Mouse (Mus musculus): ENCODE measurements around the gene Gm21985.
A peak's percentile ranks its signal among the peaks of the same experiment; 100 is the strongest.
"Not testable (repeated sequence)": the region's sequence is repeated elsewhere in the genome, so short reads cannot be mapped to it uniquely, and the experiment has no call there.

The Gm21985 gene

DNA sequence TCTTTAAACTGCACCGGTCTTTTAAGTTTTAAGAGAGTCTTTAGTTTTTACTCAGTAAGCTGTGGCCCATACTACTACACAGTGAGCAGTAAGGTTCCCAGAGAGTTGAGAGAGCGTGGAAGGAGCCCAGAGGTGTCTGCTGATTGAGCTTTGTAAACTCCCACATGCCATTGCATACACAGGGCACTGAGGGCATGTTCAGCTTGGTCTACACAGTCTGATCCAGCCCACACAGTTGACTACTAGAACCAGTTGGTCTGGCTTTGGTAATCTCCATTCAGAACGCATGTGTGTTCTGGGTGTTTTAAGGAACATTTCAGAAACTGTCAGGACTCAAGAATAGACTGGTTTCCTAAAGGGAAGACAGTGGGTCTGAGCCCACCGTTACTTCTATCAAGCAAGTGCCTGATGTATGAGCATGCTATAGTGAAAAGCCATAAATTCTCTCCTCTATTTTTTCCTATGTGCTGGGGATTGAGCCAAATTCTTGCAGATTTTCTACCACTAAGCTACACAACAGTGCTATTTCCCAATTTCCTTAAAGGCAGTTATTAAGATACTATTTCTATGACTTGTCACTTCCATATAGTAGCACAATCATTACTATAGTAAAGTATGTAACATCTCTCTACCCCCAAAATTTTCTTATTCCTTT, 125.4 kb downstream of the Gm21985 start:
- DNase-seq (ENCODE audit: low read depth, low spot score) = no peak

DNA sequence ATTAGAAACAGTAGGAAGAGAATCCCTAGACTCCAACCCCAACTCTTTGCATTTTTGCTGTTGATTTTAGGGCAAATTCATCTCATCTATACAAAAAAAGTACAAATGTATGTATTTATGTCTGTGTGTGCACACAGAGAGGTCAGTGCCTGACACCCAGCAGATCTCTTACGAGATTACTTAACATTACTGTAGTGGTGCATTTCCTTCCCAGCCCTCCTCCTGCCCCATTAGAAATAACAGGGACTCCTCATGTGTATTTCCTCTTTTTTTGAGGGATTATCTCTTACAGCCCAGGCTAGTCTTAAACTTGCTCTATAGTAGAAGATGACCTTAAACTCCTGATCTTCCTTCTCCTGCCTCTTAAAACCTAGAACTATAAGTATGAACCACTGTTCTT, 126.6 kb downstream of the Gm21985 start:
- DNase-seq (ENCODE audit: low read depth, low spot score) = no peak

DNA sequence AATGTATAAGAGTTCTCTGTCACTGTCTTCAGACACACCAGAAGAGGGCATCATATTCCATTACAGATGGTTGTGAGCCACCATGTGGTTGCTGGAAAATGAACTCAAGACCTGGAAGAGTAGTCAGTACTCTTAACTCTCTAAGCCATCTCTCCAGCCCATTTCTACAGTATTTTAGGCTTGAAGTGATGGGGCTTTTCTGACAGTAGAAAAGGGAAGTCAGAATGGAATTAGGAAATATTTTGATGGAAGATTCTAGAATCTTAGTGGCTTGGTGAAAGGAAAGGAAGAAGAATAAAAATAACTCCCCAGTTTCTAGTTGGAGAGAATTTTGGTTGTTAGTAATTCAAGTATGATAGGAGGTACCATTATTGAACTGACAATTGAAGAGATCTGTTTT, 127.8 kb downstream of the Gm21985 start:
- DNase-seq (ENCODE audit: low read depth, low spot score) = no peak

GRCm38 (mm10) chr2:112396649-112397048, 130.5 kb downstream of the Gm21985 start:
- no peak for DNase-seq (ENCODE audit: low read depth, low spot score)

GRCm38 (mm10) chr2:112407030-112407429, 140.9 kb downstream of the Gm21985 start:
- no peak for DNase-seq (ENCODE audit: low read depth, low spot score)

DNA sequence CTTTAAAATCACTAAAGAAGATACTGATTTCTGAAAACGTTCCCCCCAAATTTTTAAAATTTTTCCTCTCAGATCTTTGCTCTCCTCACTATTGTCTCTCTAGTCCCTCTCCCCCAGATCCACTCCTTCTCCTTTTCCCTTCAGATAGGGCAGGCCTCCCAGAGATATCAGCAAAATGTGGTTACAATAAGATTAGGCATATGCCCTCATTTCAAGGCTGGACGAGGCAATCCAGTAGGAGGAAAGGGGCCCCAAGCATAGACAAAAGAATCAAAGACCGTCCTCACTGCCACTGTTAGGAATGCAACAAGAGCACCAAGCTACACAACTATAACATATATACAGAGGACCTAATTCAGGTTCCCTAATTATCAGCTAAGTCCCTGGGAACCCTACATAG, 159.2 kb downstream of the Gm21985 start:
- no peak for DNase-seq (ENCODE audit: low read depth, low spot score)

- not testable (repeated sequence) for DNase-seq (ENCODE audit: low read depth, low spot score)
Measured at GRCm38 (mm10) chr2:112428534-112428933, 162.4 kb downstream of the Gm21985 start.

DNA sequence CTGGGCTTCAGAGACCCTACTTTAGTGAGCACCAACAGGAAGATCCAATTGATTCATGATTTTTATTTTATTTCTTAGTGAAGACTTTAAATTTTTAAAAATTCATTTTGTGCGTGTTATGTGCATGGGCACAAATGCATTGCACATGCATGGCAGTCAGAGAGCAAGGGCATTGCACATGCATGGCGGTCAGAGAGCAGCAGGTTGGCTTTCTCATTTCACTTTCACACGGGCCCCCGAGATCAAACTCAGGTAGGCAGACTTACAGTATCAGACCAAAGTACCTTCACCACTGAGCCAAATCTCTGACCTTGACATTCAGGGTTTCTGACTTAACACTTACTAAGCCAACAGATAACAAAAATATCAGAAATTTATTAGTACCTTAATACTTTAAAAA, 163.6 kb downstream of the Gm21985 start:
- no peak for DNase-seq (ENCODE audit: low read depth, low spot score)

GRCm38 (mm10) chr2:112430403-112430802, 164.3 kb downstream of the Gm21985 start:
- no peak for DNase-seq (ENCODE audit: low read depth, low spot score)

GRCm38 (mm10) chr2:112432523-112432922, 166.4 kb downstream of the Gm21985 start:
- DNase-seq (ENCODE audit: low read depth, low spot score) = no peak

- DNase-seq (ENCODE audit: low read depth, low spot score) = peak; percentile 29
Measured at GRCm38 (mm10) chr2:112433359-112433758, 167.2 kb downstream of the Gm21985 start.

GRCm38 (mm10) chr2:112436292-112436691, 170.2 kb downstream of the Gm21985 start:
- no peak for DNase-seq (ENCODE audit: low read depth, low spot score)

- DNase-seq (ENCODE audit: low read depth, low spot score) = no peak
Measured at GRCm38 (mm10) chr2:112437589-112437988, 171.5 kb downstream of the Gm21985 start.

DNA sequence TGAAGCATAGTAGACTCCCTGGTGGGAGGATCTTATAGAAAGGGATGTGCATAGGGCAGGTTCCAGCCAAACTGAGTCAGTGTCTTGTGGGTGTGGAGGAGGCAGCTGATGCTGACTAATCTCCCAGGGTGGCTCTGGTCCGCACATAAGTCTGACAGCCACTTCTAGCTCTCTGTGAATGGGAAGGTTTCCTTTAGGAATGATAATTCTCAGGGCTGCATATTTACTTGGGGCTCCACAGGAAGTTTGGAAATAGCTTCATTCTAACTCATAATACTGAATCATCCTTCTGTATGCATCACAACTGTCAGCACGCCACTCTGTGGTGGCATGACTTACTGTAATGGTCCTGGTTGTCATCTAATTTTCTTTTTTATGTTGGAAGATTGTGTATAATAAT, 177.4 kb downstream of the Gm21985 start:
- DNase-seq (ENCODE audit: low read depth, low spot score) = no peak

DNA sequence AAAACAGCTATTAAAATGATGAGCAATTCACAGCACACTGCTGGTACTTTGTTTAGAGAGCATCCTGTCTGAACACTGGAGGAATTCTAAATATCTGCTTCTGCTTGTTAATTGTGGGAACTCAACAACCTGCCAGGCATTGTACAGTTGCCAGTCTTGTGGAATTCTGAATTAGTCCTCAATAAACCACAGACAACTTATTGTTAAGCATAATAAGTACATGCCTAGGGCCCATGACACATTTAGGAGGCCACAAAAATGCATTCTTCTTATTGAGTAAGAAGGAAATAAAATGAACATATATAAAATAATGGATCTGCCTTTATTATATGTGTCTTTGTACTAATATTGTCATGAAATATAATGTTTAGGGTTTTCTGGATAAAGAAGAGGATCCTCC, 179.4 kb downstream of the Gm21985 start:
- DNase-seq (ENCODE audit: low read depth, low spot score) = no peak

DNA sequence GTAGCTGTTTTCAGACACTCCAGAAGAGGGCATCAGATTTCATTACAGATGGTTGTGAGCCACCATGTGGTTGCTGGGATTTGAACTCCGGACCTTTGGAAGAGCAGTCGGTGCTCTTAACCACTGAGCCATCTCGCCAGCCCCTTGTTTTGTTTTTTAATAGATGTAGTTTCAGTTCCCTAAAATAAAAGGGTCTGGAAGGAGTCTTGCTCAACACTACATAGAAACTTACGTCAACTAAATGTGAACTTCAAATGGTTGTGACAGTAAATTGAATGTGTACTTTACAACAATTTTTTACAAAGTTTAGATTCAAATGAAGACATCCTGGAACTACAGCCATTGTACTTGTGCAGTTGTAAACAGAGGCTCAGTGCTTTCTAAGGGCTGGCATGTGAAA, 181.9 kb downstream of the Gm21985 start:
- DNase-seq (ENCODE audit: low read depth, low spot score) = not testable (repeated sequence)

- peak; percentile 11 for DNase-seq (ENCODE audit: low read depth, low spot score)
Measured at GRCm38 (mm10) chr2:112448510-112449059, 182.5 kb downstream of the Gm21985 start.

DNA sequence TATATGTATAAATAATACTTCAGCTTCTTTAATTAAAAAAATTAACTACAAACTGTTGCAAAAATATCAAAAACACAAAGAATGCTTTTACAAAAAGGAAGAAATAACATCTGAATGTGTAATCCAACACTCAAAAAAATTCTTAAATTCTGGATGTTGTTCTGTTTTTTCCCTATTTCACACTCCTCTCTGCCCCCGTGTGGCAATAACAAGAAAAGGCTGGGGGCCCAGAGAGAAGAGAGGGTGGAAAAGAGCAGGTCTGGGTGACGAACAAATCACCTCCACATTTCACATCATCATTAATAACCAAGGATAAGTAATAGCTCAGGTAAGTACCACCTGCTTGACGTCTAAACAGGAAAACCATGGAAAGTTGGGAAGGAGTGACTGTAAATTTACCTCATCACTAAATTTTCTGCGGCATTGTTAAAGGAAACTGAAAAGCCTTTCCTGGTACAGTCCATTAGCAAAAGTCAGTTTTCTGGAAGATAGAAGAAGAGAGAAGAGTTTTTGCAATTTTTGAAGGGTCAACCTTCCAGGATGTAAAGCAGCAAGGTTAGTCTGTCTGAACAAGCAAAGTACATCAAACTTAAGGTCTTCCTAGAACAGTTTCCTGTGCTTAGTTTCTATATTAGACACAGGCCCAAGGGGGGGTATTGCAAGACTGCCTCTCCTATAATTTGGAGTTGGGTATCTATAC, 183.6 kb downstream of the Gm21985 start:
- DNase-seq (ENCODE audit: low read depth, low spot score) = peak; percentile 37

DNA sequence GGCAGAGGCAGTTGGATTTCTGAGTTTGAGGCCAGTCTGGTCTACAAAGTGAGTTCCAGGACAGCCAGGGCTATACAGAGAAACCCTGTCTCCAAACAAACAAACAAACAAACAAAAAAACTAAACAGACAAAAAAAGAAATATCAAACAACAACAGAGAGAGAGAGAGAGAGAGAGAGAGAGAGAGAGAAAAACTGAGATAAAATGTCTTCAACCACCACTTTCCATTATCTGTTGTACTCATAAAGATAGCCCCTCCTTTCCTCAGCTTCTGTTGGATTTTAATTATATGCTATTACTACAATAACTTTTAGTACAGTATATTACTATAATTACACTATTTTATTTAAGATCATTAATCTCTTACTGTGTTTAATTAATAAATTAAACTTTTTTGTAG, 186.4 kb downstream of the Gm21985 start:
- not testable (repeated sequence) for DNase-seq (ENCODE audit: low read depth, low spot score)

DNA sequence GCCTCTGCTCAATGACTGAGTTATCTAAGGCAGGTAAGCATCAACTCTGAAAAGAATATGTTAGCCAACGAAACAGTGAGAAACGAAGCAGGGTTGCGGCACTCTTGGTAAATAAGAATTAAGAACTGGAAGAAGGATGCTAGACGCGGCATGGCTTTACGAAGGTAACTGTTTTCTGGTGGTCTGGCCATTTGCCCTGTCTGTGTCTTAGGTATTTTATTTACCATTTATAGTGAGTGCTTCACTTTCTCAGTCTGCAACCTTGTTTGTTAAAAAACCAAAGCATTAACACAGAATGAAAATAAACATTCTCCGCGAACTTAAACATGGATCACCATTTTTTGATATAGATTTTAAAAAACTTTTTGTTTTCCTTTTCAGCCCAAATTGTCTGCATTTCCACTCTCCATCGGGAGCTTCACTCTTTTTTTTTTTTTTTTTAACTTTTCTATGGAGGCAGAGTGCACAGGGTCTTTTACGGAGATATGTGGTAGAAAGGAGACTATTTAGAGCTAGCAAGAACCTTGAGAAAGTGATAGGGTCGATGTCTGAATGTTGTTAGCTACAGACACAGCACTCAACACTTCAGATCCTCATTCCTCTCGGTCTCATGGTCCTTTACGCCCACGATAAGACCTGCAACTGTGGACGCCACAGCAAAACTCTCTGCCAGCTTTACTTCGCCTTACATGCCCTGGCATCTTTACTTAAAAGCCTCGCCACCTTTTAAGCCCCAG, 188.2 kb downstream of the Gm21985 start:
- DNase-seq (ENCODE audit: low read depth, low spot score) = no peak

DNA sequence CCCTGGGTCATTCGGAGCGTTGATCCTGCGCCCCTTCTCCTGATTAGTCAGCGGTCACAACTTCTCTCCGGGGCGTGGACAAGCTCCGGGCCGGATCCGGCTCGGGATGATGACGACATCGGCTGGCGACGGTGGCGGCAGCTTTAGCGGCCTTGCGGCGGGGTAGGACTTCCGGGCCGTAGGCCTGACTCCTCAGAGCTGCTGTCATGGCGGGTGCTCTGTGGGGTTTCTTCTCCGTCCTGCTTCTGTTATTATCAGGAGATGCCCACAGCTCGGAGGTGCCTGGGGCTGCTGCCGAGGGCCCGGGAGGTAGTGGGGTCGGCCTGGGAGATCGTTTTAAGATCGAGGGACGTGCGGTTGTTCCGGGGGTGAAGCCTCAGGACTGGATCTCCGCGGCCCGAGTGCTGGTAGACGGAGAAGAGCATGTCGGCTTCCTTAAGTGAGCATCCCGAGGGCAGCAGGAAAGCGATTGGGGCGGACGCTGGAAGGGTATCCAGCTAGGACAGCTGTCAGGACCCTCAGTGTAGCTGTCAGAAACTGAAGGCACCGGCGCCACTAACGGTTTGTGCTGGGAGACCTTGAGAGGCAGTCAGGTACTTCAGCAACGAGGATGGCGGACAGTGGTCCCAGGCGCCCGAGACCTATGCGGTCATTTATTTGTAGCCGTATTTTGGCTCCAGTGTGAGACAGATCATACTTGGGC, 188.9 kb downstream of the Gm21985 start, which contains the start of gene Emc7:
Emc7 (plus strand) TSS at position 136 of the 703 bp plus-strand sequence.
- DNase-seq (ENCODE audit: low read depth, low spot score) = peak; percentile 96
